Mouse (Mus musculus) urinary bladder, postnatal 14 days (tissue): Measurements from ENCODE around the gene Spata5.

Experiments used
- DNase-seq: peaks from one replicate; pipeline ENCODE4 v3.0.0; 2021; ENCODE audit warnings: low spot score

Gene Spata5

GRCm38 (mm10) chr3:37614878-37615650 lies 195.4 kb downstream of the Spata5 start:
- DNase-seq, result no peak

GRCm38 (mm10) chr3:37616586-37617547 lies 197.2 kb downstream of the Spata5 start:
- DNase-seq, result no peak
